Mouse (Mus musculus) limb, embryonic 14.5 days (tissue): Measurements from ENCODE around the gene Rprd2. TPM values are rescaled to one million over a fixed set of nuclear protein-coding genes. Genes with fewer than 3 reads are reported as not detected.

Source experiments
- ATAC-seq: fragments of 200-750 bp; cut with Nextera tagmentation; 2 replicates; pipeline ENCODE4 v1.8.0; 2017; ENCODE audit warnings: low read depth, moderate number of reproducible peaks, moderate TSS enrichment; ENCODE audit not compliant: low FRiP score
- DNase-seq: peaks from one replicate; pipeline ENCODE4 v3.0.0-alpha.2; 2015; ENCODE audit warnings: low spot score
- H3K27ac ChIP-seq: fragments of 300-500 bp; sonication (generic); replicated peaks from 2 replicates; pipeline ENCODE4 v1.5.1; 2014; ENCODE audit warnings: low read depth, mild to moderate bottlenecking, low read length, moderate library complexity, mixed read lengths
- H3K27me3 ChIP-seq: fragments of 300-500 bp; sonication (generic); 2 replicates; pipeline ENCODE4 v1.6.1; 2014; ENCODE audit warnings: low read length, mixed read lengths; ENCODE audit not compliant: control insufficient read depth, insufficient read depth
- H3K36me3 ChIP-seq: fragments of 300-500 bp; sonication (generic); 2 replicates; pipeline ENCODE4 v1.6.1; 2014; ENCODE audit warnings: mild to moderate bottlenecking, low read length, moderate library complexity, mixed read lengths; ENCODE audit not compliant: control insufficient read depth, insufficient read depth
- H3K4me1 ChIP-seq: fragments of 300-500 bp; sonication (generic); 2 replicates; pipeline ENCODE4 v1.6.1; 2014; ENCODE audit warnings: antibody characterized with exemption, low read length, mixed read lengths; ENCODE audit not compliant: control insufficient read depth, insufficient read depth
- H3K4me2 ChIP-seq: fragments of 300-500 bp; sonication (generic); replicated peaks from 2 replicates; pipeline ENCODE4 v1.6.1; 2014; ENCODE audit warnings: low read depth, mild to moderate bottlenecking, low read length, moderate library complexity; ENCODE audit not compliant: severe bottlenecking
- H3K4me3 ChIP-seq: fragments of 300-500 bp; sonication (generic); replicated peaks from 2 replicates; pipeline ENCODE4 v1.5.1; 2014; ENCODE audit warnings: low read length
- H3K9ac ChIP-seq: fragments of 300-500 bp; sonication (generic); 2 replicates; pipeline ENCODE4 v1.6.1; 2014; ENCODE audit warnings: mild to moderate bottlenecking, low read depth, low read length, moderate library complexity; ENCODE audit not compliant: severe bottlenecking
- H3K9me3 ChIP-seq: fragments of 300-500 bp; sonication (generic); 2 replicates; pipeline ENCODE4 v1.6.1; 2016; ENCODE audit warnings: low read length; ENCODE audit not compliant: control insufficient read depth
- POLR2A ChIP-seq: fragments of 200-500 bp; IDR thresholded peaks from 2 replicates; pipeline ENCODE4 v1.8.0; 2012; ENCODE audit warnings: inconsistent platforms, mild to moderate bottlenecking, moderate library complexity, borderline replicate concordance; ENCODE audit not compliant: insufficient read depth, insufficient read length; ENCODE audit errors: extremely low read depth
- WGBS: fragments of 180-500 bp; shearing (Covaris S2); extraction: QIAGEN DNeasy Blood & Tissue Kit; methylation state at CpG from one replicate; pipeline ENCODE4 v1.1.7; 2014; 5-methylcytosine and 5-hydroxymethylcytosine counted together
- polyA plus RNA-seq, 2 experiments: library from polyadenylated mRNA; depleted of rRNA in 1 of 2; stranded (reverse) in 1 of 2; unstranded in 1 of 2; fragments of >200 nt; fragmentation: Nextera tagmentation in 1 of 2; extraction: Ambion mirVana in 1 of 2; gene quantifications; 2 replicates each; pipeline versions ENCODE4 v1.2.1 to v1.2.3; 2012 to 2014

The Rprd2 gene
- polyA plus RNA-seq, 2 experiments = 19.9 to 22.0 TPM

- H3K4me1 ChIP-seq = peaks cover 7% of the 10 kb centered on the region; the same call in 1 of the 2 replicates
- peak; percentile 94 for DNase-seq
- peak; percentile 98 for ATAC-seq
- H3K27me3 ChIP-seq = no peaks in the 10 kb centered on the region
- H3K9me3 ChIP-seq = no peaks in the 10 kb centered on the region
- peak; percentile 57; the same call in 1 of the 2 replicates for TF ChIP-seq POLR2A
- WGBS = under 1% methylated on average over 28 of the region's 30 CpGs
- peak overlapping the region; percentile 75 for H3K4me2 ChIP-seq
- peaks cover 35% of the 10 kb centered on the region for H3K36me3 ChIP-seq
- H3K9ac ChIP-seq = peak overlapping the region; percentile 71
- H3K4me3 ChIP-seq = peak overlapping the region; percentile 84
- peak overlapping the region; percentile 63; the same call in 1 of the 2 replicates for H3K27ac ChIP-seq
These were observed 64.1 kb downstream of the Rprd2 start for GRCm38 (mm10) chr3:95754345-95755206.

GRCm38 (mm10) chr3:95752935-95753334 is 65.7 kb downstream of the Rprd2 start:
- Histone ChIP-seq H3K27ac (no peak overlapping the region), H3K9ac (no peak overlapping the region), H3K4me1 (peaks cover 5% of the 10 kb centered on the region; the same call in 1 of the 2 replicates), H3K4me2 (no peak overlapping the region), H3K9me3 (no peaks in the 10 kb centered on the region), H3K36me3 (peaks cover 51% of the 10 kb centered on the region), H3K4me3 (no peak overlapping the region), H3K27me3 (no peaks in the 10 kb centered on the region)
- 58% methylated on average over 3 of the region's 3 CpGs for WGBS
- DNase-seq = no peak
- no peak for TF ChIP-seq POLR2A
- ATAC-seq = no peak

GRCm38 (mm10) chr3:95740406-95740805 is 78.3 kb downstream of the Rprd2 start:
- TF ChIP-seq POLR2A = no peak
- 63% methylated on average over 8 of the region's 8 CpGs for WGBS
- H3K27ac ChIP-seq = no peak overlapping the region

GRCm38 (mm10) chr3:95739353-95740104 is 79.1 kb downstream of the Rprd2 start, which contains the start of gene Ecm1:
Gene Ecm1 (minus strand): TSS chr3:95739569.
- TF ChIP-seq POLR2A = no peak
- Histone ChIP-seq H3K27ac (no peak within 1 kb of the TSS), H3K9me3 (no peaks in the 10 kb centered on the region), H3K27me3 (no peaks in the 10 kb centered on the region), H3K9ac (no peak within 1 kb of the TSS), H3K4me2 (no peak within 1 kb of the TSS), H3K36me3 (peaks cover 59% of the 10 kb centered on the region), H3K4me1 (no peaks in the 10 kb centered on the region), H3K4me3 (no peak within 1 kb of the TSS)
- WGBS = 74% methylated on average over 7 of the region's 7 CpGs
- DNase-seq (no peak), ATAC-seq (no peak)

More at GRCm38 (mm10) chr3:95740406-95740805, 78.3 kb downstream of the Rprd2 start:
- Histone ChIP-seq H3K4me2 (no peak overlapping the region), H3K9ac (no peak overlapping the region), H3K27me3 (no peaks in the 10 kb centered on the region), H3K9me3 (no peaks in the 10 kb centered on the region), H3K4me1 (no peaks in the 10 kb centered on the region), H3K36me3 (peaks cover 62% of the 10 kb centered on the region), H3K4me3 (no peak overlapping the region)
- no peak for DNase-seq
- 0 out of 2 replicates have a peak, but pooled peaks have one; percentile 3 for ATAC-seq

GRCm38 (mm10) chr3:95735071-95735670 is 83.5 kb downstream of the Rprd2 start:
- no peak overlapping the region for H3K4me2 ChIP-seq
- H3K9me3 ChIP-seq = no peaks in the 10 kb centered on the region
- H3K27ac ChIP-seq = no peak overlapping the region
- 84% methylated on average over 12 of the region's 12 CpGs for WGBS
- no peaks in the 10 kb centered on the region for H3K27me3 ChIP-seq
- no peak for TF ChIP-seq POLR2A
- H3K4me3 ChIP-seq = no peak overlapping the region
- DNase-seq = no peak
- peaks cover 31% of the 10 kb centered on the region for H3K36me3 ChIP-seq
- no peaks in the 10 kb centered on the region for H3K4me1 ChIP-seq
- ATAC-seq = no peak
- H3K9ac ChIP-seq = no peak overlapping the region
